Mouse (Mus musculus) liver, postnatal 0 days (tissue): ENCODE measurements around the gene Slc27a2. TPM values are rescaled to one million over a fixed set of nuclear protein-coding genes. Genes with fewer than 3 reads are reported as not detected.

Source experiments
- ATAC-seq: fragments of 200-750 bp; cut with Nextera tagmentation; 2 replicates; pipeline ENCODE4 v1.8.0; 2017; ENCODE audit warnings: mild to moderate bottlenecking, moderate library complexity
- DNase-seq: peaks from one replicate; pipeline ENCODE4 v3.0.0-alpha.2; 2016
- H3K27ac ChIP-seq: fragments of 300-500 bp; sonication (generic); 2 replicates; pipeline ENCODE4 v1.5.1; 2014; ENCODE audit warnings: antibody characterized with exemption, moderate library complexity, mild to moderate bottlenecking, low read depth
- H3K27me3 ChIP-seq: fragments of 300-500 bp; sonication (generic); 2 replicates; pipeline ENCODE4 v1.6.1; 2014; ENCODE audit warnings: low read length, control low read depth, mixed read lengths; ENCODE audit not compliant: insufficient read depth
- H3K36me3 ChIP-seq: fragments of 300-500 bp; sonication (generic); replicated peaks from 2 replicates; pipeline ENCODE4 v1.6.1; 2014; ENCODE audit warnings: mild to moderate bottlenecking, control low read depth, low read length, moderate library complexity, mixed read lengths; ENCODE audit not compliant: insufficient read depth
- H3K4me1 ChIP-seq: fragments of 300-500 bp; sonication (generic); 2 replicates; pipeline ENCODE4 v1.6.1; 2014; ENCODE audit warnings: antibody characterized with exemption, mild to moderate bottlenecking, control low read depth; ENCODE audit not compliant: insufficient read depth
- H3K4me2 ChIP-seq: fragments of 300-500 bp; sonication (generic); 2 replicates; pipeline ENCODE4 v1.6.1; 2014; ENCODE audit warnings: low read depth, mild to moderate bottlenecking, low read length, moderate library complexity, mixed read lengths
- H3K4me3 ChIP-seq: fragments of 300-500 bp; sonication (generic); 2 replicates; pipeline ENCODE4 v1.5.1; 2014; ENCODE audit warnings: low read depth, low read length
- H3K9ac ChIP-seq: fragments of 300-500 bp; sonication (generic); replicated peaks from 2 replicates; pipeline ENCODE4 v1.6.1; 2014; ENCODE audit warnings: mild to moderate bottlenecking, moderate library complexity
- H3K9me3 ChIP-seq: fragments of 300-500 bp; sonication (generic); 2 replicates; pipeline ENCODE4 v1.6.1; 2016; ENCODE audit warnings: mild to moderate bottlenecking, control low read depth, low read length, mixed read lengths
- CTCF ChIP-seq: sonication (generic); IDR thresholded peaks from 2 replicates; pipeline ENCODE4 v1.5.1; 2016; ENCODE audit warnings: antibody characterized with exemption, low read depth
- EP300 ChIP-seq: IDR thresholded peaks from 2 replicates; pipeline ENCODE4 v1.6.1; 2016; ENCODE audit warnings: antibody characterized with exemption, low read depth, mild to moderate bottlenecking
- WGBS: fragments of 180-500 bp; shearing (Covaris S2); extraction: QIAGEN DNeasy Blood & Tissue Kit; methylation state at CpG from one replicate; pipeline ENCODE4 v1.1.7; 2014; ENCODE audit not compliant: insufficient replicate concordance; 5-methylcytosine and 5-hydroxymethylcytosine counted together
- polyA plus RNA-seq: library from polyadenylated mRNA; unstranded; fragments of >200 nt; fragmentation: Nextera tagmentation; extraction: Ambion mirVana; gene quantifications from 2 replicates; pipeline ENCODE4 v1.2.1, GENCODE M21; 2015

Slc27a2 gene
- polyA plus RNA-seq, 1 experiment from 2014 or later, result 1,036 TPM

DNA sequence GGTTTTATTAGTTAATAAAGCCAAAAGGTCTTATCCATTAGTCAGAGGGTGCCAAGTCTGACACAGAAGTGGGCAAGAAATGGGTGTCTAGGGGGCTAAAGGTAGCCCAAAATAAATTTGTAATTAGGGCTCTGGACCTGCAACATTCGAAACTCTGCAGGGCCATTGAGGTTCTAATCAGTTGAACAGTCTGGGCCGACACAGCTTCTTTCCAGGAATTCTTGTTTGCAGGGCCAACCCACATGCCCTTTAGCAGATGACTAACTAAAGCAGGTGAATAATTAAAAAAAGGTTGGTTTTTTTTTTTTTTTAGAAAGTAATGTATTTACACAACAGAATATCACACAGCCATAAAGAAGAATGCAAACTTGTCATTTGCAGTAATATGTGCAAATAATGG is 70.2 kb downstream of the Slc27a2 start:
- Histone ChIP-seq H3K4me2 (no peak overlapping the region), H3K36me3 (no peaks in the 10 kb centered on the region), H3K4me1 (peaks cover 6% of the 10 kb centered on the region; the same call in 1 of the 2 replicates), H3K4me3 (no peak overlapping the region), H3K9ac (no peak overlapping the region), H3K9me3 (peaks cover 3% of the 10 kb centered on the region; the same call in 1 of the 2 replicates), H3K27ac (no peak overlapping the region), H3K27me3 (no peaks in the 10 kb centered on the region)
- ATAC-seq (no peak), DNase-seq (no peak)
- no peak for TF ChIP-seq EP300
- no peak for TF ChIP-seq CTCF
- 55% methylated on average over 2 of the region's 2 CpGs for WGBS

DNA sequence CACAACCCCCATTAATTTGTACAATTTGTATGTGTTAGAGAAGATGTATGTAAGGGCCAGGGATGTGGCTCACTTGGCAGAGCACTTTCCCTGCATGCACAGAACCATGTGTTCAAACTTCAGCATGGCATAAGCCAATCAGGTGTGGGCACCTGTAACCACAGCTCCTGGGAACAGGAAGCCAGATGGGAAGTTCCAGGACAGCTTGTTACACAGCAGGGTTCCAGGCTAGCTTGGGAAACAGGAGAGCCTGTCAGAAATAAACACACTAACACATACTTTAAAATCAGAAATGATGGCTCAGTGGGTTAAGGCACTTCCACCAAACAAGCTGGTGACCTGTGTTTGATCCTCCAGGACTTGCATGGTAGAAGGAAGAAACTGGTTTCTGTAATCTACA is 70.9 kb downstream of the Slc27a2 start:
- Histone ChIP-seq H3K9me3 (peaks cover 3% of the 10 kb centered on the region; the same call in 1 of the 2 replicates), H3K27me3 (no peaks in the 10 kb centered on the region), H3K4me1 (peaks cover 6% of the 10 kb centered on the region; the same call in 1 of the 2 replicates), H3K4me3 (no peak overlapping the region), H3K4me2 (no peak overlapping the region), H3K9ac (no peak overlapping the region), H3K27ac (no peak overlapping the region), H3K36me3 (no peaks in the 10 kb centered on the region)
- no peak for DNase-seq
- ATAC-seq, result no peak
- TF ChIP-seq CTCF, result no peak
- TF ChIP-seq EP300, result no peak

DNA sequence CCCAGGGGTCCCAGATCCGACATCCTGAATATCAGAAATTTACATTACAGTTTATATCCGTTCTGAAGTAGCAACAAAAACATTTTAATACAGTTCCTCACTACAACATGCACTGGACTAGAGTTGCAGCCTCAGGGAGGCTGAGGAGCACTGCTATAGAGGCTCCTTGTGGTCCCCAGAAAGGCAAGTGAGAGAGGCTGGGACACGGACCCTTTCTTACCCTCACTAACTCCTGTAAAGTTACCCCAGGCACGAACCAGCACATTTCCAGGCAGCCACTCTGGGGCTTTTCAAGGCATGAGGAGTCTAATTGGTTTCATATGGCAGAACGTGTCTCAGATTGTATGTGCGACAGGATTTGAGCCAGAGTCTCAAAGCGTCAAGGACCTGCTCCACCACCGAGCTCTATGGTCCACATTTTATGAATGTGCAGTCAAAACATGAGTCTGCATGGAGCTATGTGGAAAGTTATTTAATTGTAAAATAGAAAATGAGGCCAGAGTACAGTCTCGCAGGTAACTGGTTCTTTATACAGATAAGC is 76.3 kb downstream of the Slc27a2 start:
- H3K4me3 ChIP-seq, result no peak overlapping the region
- no peak for TF ChIP-seq EP300
- TF ChIP-seq CTCF, result no peak
- H3K4me2 ChIP-seq, result no peak overlapping the region
- no peaks in the 10 kb centered on the region for H3K4me1 ChIP-seq
- no peak overlapping the region for H3K9ac ChIP-seq
- ATAC-seq (no peak), DNase-seq (no peak)
- peaks cover 6% of the 10 kb centered on the region for H3K36me3 ChIP-seq
- H3K27ac ChIP-seq, result no peak overlapping the region
- 84% methylated on average over 9 of the region's 9 CpGs for WGBS
- H3K27me3 ChIP-seq, result no peaks in the 10 kb centered on the region
- peaks cover 3% of the 10 kb centered on the region; the same call in 1 of the 2 replicates for H3K9me3 ChIP-seq

DNA sequence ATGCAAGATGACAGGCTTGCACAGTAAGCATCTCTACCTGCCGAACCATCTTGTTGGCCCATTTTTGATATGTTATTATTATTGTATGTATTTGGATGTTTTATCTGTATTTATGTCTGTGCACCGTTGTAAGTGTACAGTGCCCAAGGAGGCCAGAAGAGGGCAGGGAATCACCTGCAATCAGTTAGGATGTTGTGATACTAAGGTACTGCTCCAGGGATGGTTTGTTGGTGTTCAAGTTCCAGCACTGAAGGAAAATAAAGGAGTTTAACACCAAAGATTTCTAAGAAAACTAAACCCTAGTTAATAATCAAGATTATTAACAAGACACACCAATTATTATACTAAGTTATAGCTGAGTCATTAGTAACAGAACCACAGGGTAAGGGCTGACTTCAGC is 81.0 kb downstream of the Slc27a2 start:
- ATAC-seq (no peak), DNase-seq (no peak)
- H3K4me1 ChIP-seq, result peaks cover 3% of the 10 kb centered on the region; the same call in 1 of the 2 replicates
- TF ChIP-seq EP300 (no peak), CTCF (peak; percentile 17; the same call in 1 of the 2 replicates)
- H3K36me3 ChIP-seq, result peaks cover 13% of the 10 kb centered on the region
- H3K9ac ChIP-seq, result no peak overlapping the region
- no peak overlapping the region for H3K27ac ChIP-seq
- no peak overlapping the region for H3K4me3 ChIP-seq
- no peak overlapping the region for H3K4me2 ChIP-seq
- H3K27me3 ChIP-seq, result no peaks in the 10 kb centered on the region
- WGBS, result 76% methylated on average over 2 of the region's 2 CpGs
- no peaks in the 10 kb centered on the region for H3K9me3 ChIP-seq

DNA sequence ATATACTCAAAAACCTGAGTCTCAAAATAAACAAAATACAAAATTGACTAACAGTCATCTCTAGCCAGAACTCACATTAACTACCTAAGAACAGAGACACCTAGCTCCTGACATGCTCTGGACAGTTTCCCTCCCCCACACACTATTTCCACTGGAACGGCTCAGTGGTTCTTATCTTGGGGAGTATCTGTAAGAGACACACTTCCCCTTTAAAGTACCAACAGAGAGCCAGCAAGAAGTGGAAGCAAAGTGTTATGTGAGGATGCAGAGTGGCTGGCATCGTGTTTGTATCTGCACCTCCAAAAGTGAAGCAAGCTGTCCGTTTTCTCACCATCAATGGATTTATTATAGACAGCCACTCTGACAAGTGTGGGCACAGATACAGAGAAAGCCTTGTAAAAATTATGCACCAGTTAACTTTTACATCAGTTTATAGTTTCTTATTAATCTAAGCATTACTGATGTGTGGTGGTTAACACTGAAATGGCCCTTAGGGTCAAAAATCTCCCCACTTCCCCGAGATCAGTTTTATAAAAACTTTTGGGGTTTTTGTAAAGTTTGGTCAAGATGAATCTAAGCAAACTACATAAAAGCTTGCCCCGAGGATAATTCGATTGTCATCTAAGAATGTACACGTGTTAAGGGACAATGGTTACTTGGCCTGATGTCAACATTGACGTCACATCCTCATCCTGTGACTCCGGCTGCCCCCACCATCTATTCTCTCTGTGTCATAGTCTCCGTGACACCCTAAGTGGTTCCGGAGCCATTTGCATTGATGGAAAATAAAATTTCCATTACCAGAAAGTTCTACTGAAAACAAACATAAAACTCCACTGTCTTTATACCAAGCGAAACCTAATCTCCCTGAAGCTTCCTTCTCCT is 84.0 kb downstream of the Slc27a2 start:
- no peak overlapping the region for H3K4me2 ChIP-seq
- H3K4me3 ChIP-seq, result no peak overlapping the region
- H3K36me3 ChIP-seq, result peaks cover 19% of the 10 kb centered on the region
- no peak overlapping the region for H3K9ac ChIP-seq
- H3K4me1 ChIP-seq, result peaks cover 3% of the 10 kb centered on the region; the same call in 1 of the 2 replicates
- no peak for TF ChIP-seq EP300
- no peak for TF ChIP-seq CTCF
- DNase-seq, result no peak
- no peak for ATAC-seq
- H3K27ac ChIP-seq, result no peak overlapping the region
- H3K27me3 ChIP-seq, result no peaks in the 10 kb centered on the region
- 49% methylated on average over 12 of the region's 12 CpGs for WGBS
- H3K9me3 ChIP-seq, result peaks cover 3% of the 10 kb centered on the region; the same call in 1 of the 2 replicates

Other genes starting within 250 kb of the Slc27a2 start
- gene Atp8b4, start 51.7 kb upstream of the Slc27a2 start, polyA plus RNA-seq, result 3.4 and 5.2 TPM in 2 replicates
- gene Hdc, start 66.9 kb downstream of the Slc27a2 start, polyA plus RNA-seq, result 4.5 and 6.0 TPM in 2 replicates
- gene Gabpb1, start 123.9 kb downstream of the Slc27a2 start, polyA plus RNA-seq, result 12.6 and 13.2 TPM in 2 replicates
- gene Usp8, start 154.9 kb downstream of the Slc27a2 start, polyA plus RNA-seq, result 11.2 and 12.9 TPM in 2 replicates
- 1.6 TPM in 2 replicates for gene Usp50, start 231.1 kb downstream of the Slc27a2 start, polyA plus RNA-seq